28 mouse cellular contexts compared by ENCODE assay signal in genomic region chr15:86190387-86190786, GRCm38 (mm10). TPM values are rescaled to one million over a fixed set of nuclear protein-coding genes. Genes with fewer than 3 reads are reported as not detected.
DNase-seq lines count a peak whose midpoint lies in the region; ATAC-seq and TF ChIP-seq lines count a peak whose summit lies in the region.
"Had no signal": no experiment of that assay in that cellular context is flagged by ENCODE, and none has a peak within 500 bp of the region (broad histone marks: within the 10 kb centered on the region; RNA-seq: fewer than 3 reads in every experiment).

No protein-coding gene starts in this region.

- no peak for TF ChIP-seq CTCF in gastrocnemius, adult 2 months (IDR thresholded peaks at IDR 0.05)
- TF ChIP-seq CTCF in testis, adult 2 months (IDR thresholded peaks at IDR 0.05; ENCODE audit: control insufficient read depth, insufficient read depth, insufficient replicate concordance, low read depth, low read length) = no peak

- 84% methylated on average over 3 of the region's 3 CpGs for WGBS in hindbrain, embryonic 10.5 days
- whole genome bisulfite sequencing in hindbrain, embryonic 13.5 days = 88% methylated on average over 3 of the region's 3 CpGs

- H3K4me3 ChIP-seq in gastrocnemius, adult 2 months = no peak overlapping the region
- no peak overlapping the region for H3K4me3 ChIP-seq in hindbrain, embryonic 10.5 days
- no peak overlapping the region for H3K4me3 ChIP-seq in hindbrain, embryonic 13.5 days
- no peak overlapping the region for H3K4me3 ChIP-seq in testis, adult 2 months (ENCODE audit: control insufficient read depth, low read depth, low read length)
- H3K4me3 ChIP-seq: embryonic facial prominence, embryonic 13.5 days; embryonic facial prominence, embryonic 15.5 days; erythroblast, embryonic 14.5 days; forebrain, embryonic 10.5 days; forebrain, embryonic 12.5 days had no signal

- no peaks in the 10 kb centered on the region for H3K9me3 ChIP-seq in hindbrain, embryonic 10.5 days
- no peaks in the 10 kb centered on the region for H3K9me3 ChIP-seq in hindbrain, embryonic 13.5 days
- H3K9me3 ChIP-seq: embryonic facial prominence, embryonic 13.5 days; embryonic facial prominence, embryonic 15.5 days; forebrain, embryonic 12.5 days had no signal

- no peak for DNase-seq in gastrocnemius, adult 2 months
- DNase-seq in gastrocnemius, postnatal 25 days = no peak
- no peak for DNase-seq in hindbrain, embryonic 10.5 days (ENCODE audit: low spot score)
- DNase-seq in testis, postnatal 10 days (ENCODE audit: low spot score) = no peak
- DNase-seq in testis, postnatal 14 days (ENCODE audit: low spot score) = peak; percentile 73
- DNase-seq in urinary bladder, postnatal 36 days (ENCODE audit: low spot score in 2 of 2) = no peak
- DNase-seq: adrenal gland, adult 8-10 months; adrenal gland, postnatal 14 days; adrenal gland, postnatal 36 days; B cell, adult 2 months; cerebellum, adult 11 months; cerebellum, adult 18-20 months; cerebellum, adult 8-10 months; cerebellum, postnatal 14 days; cerebellum, postnatal 36 days; embryo, embryonic 11 days had no signal

- peaks cover 35% of the 10 kb centered on the region for H3K4me1 ChIP-seq in hindbrain, embryonic 10.5 days (replicated peaks)
- H3K4me1 ChIP-seq in hindbrain, embryonic 13.5 days (replicated peaks) = peaks cover 28% of the 10 kb centered on the region
- peaks cover 21% of the 10 kb centered on the region for H3K4me1 ChIP-seq in testis, adult 2 months (ENCODE audit: control insufficient read depth, insufficient read depth, low read length)

- intact Hi-C loops in gastrocnemius, adult 2 months (cut with DNase I) = no loop called here

- no peak for ATAC-seq in hindbrain, embryonic 13.5 days (ENCODE audit: low FRiP score)
- ATAC-seq: activated CD4-positive, CD25-positive, alpha-beta regulatory T cell, adult 4 months; CD4-positive, CD25-positive, alpha-beta regulatory T cell, adult 4 months; forebrain, embryonic 14.5 days; Patski had no signal

- no peaks in the 10 kb centered on the region for H3K36me3 ChIP-seq in hindbrain, embryonic 10.5 days
- no peaks in the 10 kb centered on the region for H3K36me3 ChIP-seq in hindbrain, embryonic 13.5 days
- no peaks in the 10 kb centered on the region for H3K36me3 ChIP-seq in testis, adult 2 months (ENCODE audit: control insufficient read depth, insufficient read depth, low read length)
- H3K36me3 ChIP-seq: embryonic facial prominence, embryonic 13.5 days; embryonic facial prominence, embryonic 15.5 days; forebrain, embryonic 10.5 days; forebrain, embryonic 12.5 days; G1E had no signal

- H3K4me2 ChIP-seq in hindbrain, embryonic 13.5 days = no peak overlapping the region
- H3K4me2 ChIP-seq: embryonic facial prominence, embryonic 13.5 days; embryonic facial prominence, embryonic 15.5 days; forebrain, embryonic 12.5 days had no signal

- H3K9ac ChIP-seq in hindbrain, embryonic 13.5 days = no peak overlapping the region
- H3K9ac ChIP-seq: embryonic facial prominence, embryonic 13.5 days; embryonic facial prominence, embryonic 15.5 days; forebrain, embryonic 12.5 days had no signal

- H3K27me3 ChIP-seq in hindbrain, embryonic 10.5 days (ENCODE audit: insufficient read depth, poor library complexity, severe bottlenecking) = peaks cover 8% of the 10 kb centered on the region
- H3K27me3 ChIP-seq in hindbrain, embryonic 13.5 days = no peaks in the 10 kb centered on the region
- H3K27me3 ChIP-seq in testis, adult 2 months (ENCODE audit: control insufficient read depth, insufficient read depth, low read length) = no peaks in the 10 kb centered on the region
- H3K27me3 ChIP-seq: embryonic facial prominence, embryonic 13.5 days; embryonic facial prominence, embryonic 15.5 days; Patski had no signal

- H3K27ac ChIP-seq in gastrocnemius, adult 2 months = peak overlapping the region; percentile 24; the same call in 1 of the 2 replicates
- H3K27ac ChIP-seq in hindbrain, embryonic 10.5 days = peak overlapping the region; percentile 29; the same call in 1 of the 2 replicates
- no peak overlapping the region for H3K27ac ChIP-seq in hindbrain, embryonic 13.5 days
- H3K27ac ChIP-seq in testis, adult 2 months (ENCODE audit: control insufficient read depth, insufficient read depth, low read depth, low read length) = peak overlapping the region; percentile 54; the same call in 1 of the 2 replicates
- H3K27ac ChIP-seq: embryonic facial prominence, embryonic 13.5 days; embryonic facial prominence, embryonic 15.5 days; forebrain, embryonic 10.5 days; forebrain, embryonic 12.5 days had no signal

- TF ChIP-seq POLR2A in testis, adult 2 months (IDR thresholded peaks at IDR 0.05; ENCODE audit: control insufficient read depth, low read depth, low read length) = no peak; the same call in 1 of the 2 replicates

RNA-seq across cellular contexts. Expression of gene Cerk, which starts 4.4 kb away (rescaled TPM):
- total RNA-seq in gastrocnemius, adult 2 months (2021) = 1 to 10 TPM; 4.2 to 8.1 TPM
- 1 to 10 TPM; 4.6 to 4.9 TPM for total RNA-seq in gastrocnemius, postnatal 25 days (2021)
- 12.8 and 15.9 TPM in 2 replicates for polyA plus RNA-seq in hindbrain, embryonic 10.5 days (2016; fragmentation: Nextera tagmentation; extraction: Ambion mirVana)
- polyA plus RNA-seq in hindbrain, embryonic 13.5 days (2015; fragmentation: Nextera tagmentation; extraction: Ambion mirVana) = 24.3 and 24.5 TPM in 2 replicates
- 61.5 and 61.7 TPM in 2 replicates for polyA plus RNA-seq in testis, adult 2 months (2012; rRNA removed)

RNA-seq across cellular contexts. Expression of gene Tbc1d22a, which starts 23.9 kb away (rescaled TPM):
- total RNA-seq in gastrocnemius, adult 2 months (2021) = 10 to 100 TPM; 12.4 to 16.3 TPM
- 10 to 100 TPM; 12.0 to 13.2 TPM for total RNA-seq in gastrocnemius, postnatal 25 days (2021)
- polyA plus RNA-seq in hindbrain, embryonic 10.5 days (2016; fragmentation: Nextera tagmentation; extraction: Ambion mirVana) = 13.4 and 13.5 TPM in 2 replicates
- polyA plus RNA-seq in hindbrain, embryonic 13.5 days (2015; fragmentation: Nextera tagmentation; extraction: Ambion mirVana) = 12.1 and 13.5 TPM in 2 replicates
- 19.5 and 23.0 TPM in 2 replicates for polyA plus RNA-seq in testis, adult 2 months (2012; rRNA removed)
